Mouse (Mus musculus) cerebellum, postnatal 36 days (tissue): ENCODE measurements at regions not wholly inside any gene's neighbourhood (a gene's known extent, or its start where the extent isn't known, plus 50 kb on each side); places are given as distances from the start of the nearest gene placed in this dataset.
A peak's percentile ranks its signal among the peaks of the same experiment; 100 is the strongest.

Source experiments
- DNase-seq, 2 experiments: peaks; one replicate each; pipeline ENCODE4 v3.0.0; 2021 to 2022; ENCODE audit warnings: mixed read lengths in 2 of 2

DNA sequence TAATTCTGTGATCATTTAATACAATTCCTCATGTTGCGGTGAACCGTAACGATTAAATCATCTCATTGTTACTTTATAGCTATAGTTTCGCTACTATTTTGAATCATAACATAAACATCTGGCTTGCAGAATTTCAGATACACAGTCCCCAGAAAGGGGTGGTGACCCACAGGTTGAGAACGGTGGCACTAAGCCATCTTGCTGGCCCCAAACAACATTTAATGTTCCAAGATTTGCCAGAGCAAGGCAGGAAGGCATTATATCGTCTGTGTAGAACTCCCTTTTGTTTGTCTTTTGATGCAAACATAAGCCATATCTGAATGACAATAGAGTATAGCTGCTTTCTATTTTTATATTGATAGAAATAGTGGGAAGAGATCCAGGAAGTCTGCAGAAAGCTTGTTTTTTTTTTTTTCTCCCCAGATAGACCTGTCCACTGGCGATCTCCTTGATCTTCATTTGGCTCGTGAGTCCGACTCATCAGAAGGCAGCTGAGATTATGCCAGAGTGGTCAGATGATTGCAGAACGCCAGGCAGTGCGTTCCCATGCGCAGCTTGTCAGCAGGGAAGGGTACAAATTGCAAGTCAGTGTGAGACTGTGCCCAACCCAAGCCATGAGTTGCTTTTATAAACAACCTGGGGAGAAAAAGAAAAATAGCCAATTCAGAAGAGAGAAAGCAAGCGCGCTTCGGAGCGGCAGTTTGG, 213.9 kb downstream of the Dok5 start:
- DNase-seq, result peak; percentile 6 to 8

DNA sequence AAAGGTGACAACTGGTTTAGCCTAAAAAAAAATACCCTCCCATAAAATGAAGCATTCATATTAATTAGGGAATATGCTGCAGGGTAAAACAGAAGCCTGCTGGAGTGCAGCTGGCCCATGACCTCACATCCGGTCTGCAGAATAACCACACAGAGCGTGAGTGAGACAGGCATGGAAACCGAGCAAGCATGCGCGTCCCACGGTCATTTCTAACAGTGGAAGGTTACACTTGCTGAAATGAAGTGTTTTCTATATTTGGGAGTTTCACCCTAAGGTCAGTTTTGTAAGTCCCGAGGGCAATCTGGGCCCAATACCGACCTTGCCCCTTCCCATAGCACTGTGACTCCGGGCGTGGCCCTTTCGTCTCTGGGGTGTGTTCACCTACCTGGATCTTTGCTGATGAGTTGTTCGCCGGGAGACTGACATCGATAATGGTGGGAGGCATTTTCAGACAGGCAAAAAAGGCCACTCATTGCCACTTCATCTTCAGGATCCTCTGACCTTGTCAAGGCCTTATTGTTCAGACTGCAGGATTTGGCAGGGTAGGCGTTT, 214.6 kb downstream of the Dok5 start:
- peak in 1 of 2 experiments; percentile 4 for DNase-seq

DNA sequence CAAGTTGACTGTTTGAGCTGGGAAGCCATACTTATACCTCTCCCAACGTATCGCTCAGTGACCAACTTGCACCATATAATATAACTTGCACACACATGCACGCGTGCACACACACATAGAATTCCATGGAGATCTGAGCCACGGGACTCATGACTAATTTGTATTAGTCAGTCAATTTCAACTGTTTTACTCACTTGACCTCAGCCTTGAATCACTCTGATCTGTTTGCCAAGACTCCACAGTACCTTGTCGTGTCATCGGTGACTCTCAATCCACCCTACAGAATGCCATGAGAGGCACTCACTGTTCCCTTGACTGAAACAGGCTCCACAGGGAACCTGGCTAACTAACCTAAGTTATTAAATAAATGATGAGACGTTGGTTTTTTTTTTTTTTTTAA, 215.6 kb downstream of the Dok5 start:
- DNase-seq, result no peak

DNA sequence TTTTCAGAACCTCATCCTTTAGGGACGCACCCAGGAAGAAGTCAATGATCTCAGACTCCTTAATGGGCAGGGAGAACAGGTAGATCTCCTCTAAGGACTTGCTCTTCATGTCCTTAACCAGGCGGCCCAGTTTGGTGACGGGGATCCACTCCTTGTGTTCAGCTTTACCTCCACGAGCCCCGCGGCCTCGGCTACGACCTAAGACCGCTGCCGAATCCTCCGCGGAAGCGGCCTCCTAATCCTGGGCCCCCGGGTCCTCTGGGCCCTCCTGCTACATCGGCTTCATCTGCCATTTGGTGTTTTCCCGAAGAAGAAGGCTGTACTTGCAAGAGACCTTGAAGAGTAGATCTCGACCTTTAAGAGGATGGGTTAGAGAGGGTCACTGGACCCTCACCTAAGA, 223.0 kb downstream of the Dok5 start:
- no peak for DNase-seq

DNA sequence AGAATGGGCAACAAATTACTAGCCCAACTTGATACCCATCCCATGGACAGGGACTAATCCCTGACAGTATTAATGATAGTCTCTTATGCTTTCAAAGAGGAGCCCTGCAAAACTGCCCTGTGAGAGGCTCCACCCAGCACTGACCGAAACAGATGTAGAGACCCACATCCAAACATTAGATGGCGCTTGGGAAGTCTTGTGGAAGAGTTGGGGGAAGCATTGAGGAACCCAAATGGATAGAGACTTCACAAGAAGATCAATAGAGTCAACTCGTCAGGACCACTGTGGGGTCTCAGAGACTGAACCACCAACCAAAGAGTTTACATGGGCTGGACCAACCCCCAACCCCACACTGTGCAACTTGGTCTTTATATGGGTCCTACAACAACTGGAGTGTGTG, 225.2 kb downstream of the Dok5 start:
- no peak for DNase-seq

DNA sequence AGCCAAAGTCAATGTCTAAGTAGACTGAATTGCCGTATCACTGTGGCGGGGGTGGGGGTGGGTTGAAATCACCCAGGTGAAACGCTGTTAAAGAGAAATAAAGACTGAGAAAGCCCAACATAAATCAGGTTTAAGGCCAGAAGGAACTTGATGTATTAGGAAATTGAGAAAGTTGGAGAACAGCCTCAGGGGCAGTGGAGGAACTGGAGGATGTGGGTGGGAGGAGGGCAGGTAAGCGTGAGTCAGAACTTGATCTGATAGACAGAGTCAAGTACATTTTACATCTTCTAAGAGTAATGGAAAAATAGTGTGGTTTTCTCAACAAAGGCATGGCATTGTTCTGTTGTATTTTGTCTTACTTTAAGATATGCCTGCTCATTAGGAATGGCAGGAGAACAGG, 228.8 kb downstream of the Dok5 start:
- DNase-seq, result no peak

DNA sequence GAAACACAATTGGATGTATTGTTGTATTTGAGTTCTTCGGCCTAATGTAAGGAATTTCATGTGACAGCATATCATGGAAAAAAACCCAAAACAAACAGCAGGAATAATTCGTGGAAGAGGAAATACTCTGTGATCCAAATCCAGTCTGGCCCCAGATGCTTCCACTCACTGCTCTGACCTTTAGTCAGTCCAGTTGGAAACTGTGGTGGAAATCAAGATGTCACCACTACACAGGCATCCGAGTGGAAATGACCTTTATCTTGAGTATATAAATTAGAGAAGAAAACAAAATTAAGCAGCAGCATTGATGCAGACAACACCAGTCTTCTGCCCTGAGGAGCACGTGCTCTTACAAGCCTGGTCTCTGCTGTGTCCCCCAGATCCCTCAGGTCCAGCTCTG, 230.9 kb downstream of the Dok5 start:
- no peak for DNase-seq

DNA sequence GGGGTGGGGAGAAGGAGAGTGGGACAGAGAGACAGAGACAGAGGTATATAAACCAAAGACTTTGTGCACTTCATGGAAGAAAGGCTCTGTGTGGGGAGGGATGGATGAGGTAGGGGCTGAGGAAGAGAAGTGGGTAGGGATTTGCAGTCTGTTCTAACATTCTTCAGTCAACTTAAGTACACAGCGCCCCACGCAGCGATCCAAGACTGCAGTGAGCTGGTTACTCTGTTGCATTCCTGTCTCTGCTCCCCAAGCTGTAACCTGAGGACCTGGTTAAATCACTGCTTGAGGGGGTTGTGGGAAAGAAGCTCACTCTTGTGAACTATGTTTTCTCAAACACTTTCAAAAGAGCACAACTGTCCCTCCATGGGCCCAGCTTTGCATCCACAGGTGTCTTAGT, 237.8 kb downstream of the Dok5 start:
- DNase-seq, result no peak

DNA sequence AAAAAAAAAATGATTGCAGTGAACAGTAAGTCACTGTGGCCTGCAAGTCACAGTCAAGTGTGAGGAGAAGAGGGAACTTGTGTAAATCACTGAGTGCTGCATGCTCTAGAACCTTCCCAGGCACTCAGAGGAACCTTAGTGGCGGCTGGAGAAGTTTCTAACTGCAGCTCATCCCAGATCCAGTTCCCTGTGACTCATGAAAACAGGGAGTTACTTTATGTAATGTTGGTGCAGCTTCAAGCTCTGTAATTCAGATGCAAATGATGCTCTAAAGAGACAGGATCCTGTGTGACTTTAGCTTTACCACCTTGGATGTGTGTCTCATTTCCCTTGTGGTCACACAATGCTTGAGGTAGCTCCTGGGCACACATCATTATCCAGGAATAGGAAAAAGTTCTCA, 253.8 kb downstream of the Dok5 start:
- DNase-seq, result no peak

DNA sequence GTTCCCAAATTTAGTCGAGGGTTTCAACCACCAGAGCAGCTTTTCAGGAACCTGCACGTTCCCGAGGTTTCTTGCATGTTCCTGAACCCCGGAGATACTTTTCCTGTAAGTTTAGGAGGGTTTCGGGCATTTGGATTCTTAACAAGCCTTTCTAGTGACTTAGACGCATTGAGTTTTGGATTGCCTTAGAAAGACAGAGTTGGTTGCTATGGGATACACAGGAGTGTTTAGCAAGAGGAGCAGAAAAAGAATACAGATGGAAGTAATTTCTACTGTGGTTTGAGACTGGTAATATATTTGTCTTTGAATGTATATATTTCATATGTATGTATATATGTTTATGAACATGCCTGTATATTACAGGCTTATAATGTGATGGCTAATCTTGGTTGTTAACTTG, 266.8 kb downstream of the Dok5 start:
- DNase-seq, result no peak

DNA sequence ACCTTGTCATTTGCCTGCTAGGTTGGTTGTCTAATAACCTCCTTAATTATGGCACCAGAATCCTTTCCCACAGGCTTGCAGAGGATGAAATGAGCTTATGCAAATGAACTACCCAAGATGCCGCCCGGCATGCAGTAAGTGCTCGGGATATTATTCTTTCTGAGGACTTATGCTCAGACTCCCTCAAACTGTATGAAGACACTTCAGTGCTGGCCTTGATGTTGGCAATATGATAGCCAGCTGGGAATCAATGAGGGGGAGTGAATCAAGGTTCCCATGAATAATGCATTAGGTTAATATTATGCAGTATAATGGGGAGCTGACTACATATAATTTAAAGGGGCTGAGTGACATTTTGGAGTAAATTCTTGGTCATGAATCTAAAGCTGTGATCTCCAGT, 268.6 kb downstream of the Dok5 start:
- no peak for DNase-seq

DNA sequence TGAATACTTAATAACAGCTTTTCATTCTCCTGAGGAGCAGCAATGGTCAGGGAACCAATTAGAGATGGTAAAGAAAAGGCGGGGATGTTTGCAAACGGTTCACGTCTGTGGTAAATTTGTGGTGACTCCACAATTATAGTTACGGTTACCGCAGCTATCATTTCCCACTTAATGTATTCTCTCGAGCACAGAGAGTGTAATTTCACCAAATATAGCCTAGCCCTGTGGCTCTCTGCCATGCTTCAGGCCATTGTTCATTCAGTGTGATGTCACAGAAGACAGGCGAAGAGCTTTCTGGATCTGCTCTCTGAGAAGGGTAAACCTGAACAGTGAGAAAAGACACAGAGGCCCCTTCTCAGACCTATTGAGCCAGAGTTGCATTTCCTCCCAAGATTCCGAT, 296.9 kb downstream of the Dok5 start:
- no peak for DNase-seq
